Mouse (Mus musculus): ENCODE results near the gene Vwa5b2.

The Vwa5b2 gene

GRCm38 (mm10) chr16:20610501-20611356 is 21.5 kb downstream of the Vwa5b2 start:
- no peak for DNase-seq (ENCODE audit: low spot score)

- DNase-seq (ENCODE audit: low spot score): no peak
Observed at GRCm38 (mm10) chr16:20611357-20612227, 22.3 kb downstream of the Vwa5b2 start, which contains the start of the genes Eef1akmt4, Gm49333 and Alg3. TSS of gene Eef1akmt4 (plus strand) at chr16:20611593. TSS of gene Gm49333 (plus strand) at chr16:20611610. TSS of gene Alg3 (minus strand) at chr16:20611735.

- no peak for DNase-seq (ENCODE audit: low spot score)
Observed at GRCm38 (mm10) chr16:20619541-20620398, 30.5 kb downstream of the Vwa5b2 start.

DNA sequence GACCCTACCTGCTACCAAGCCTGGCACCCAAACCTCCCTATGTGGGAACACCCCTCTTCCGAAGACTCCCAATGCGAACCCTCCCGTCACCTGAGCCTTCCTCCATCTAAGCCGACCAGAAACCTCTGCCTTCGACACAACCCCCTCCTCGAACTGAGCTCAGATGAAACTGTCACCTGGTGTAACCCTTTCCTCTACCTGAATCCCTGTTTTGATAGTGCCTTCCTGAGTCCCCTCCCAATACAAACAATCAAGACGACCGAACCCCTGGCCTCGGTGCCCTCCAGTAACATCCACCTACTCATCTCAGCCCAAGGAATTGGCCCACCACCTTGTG is 31.1 kb downstream of the Vwa5b2 start:
- DNase-seq (ENCODE audit: low spot score): no peak

GRCm38 (mm10) chr16:20620751-20621190 is 31.5 kb downstream of the Vwa5b2 start:
- no peak for DNase-seq (ENCODE audit: low spot score)

GRCm38 (mm10) chr16:20621191-20621990 is 32.1 kb downstream of the Vwa5b2 start, which contains the start of gene Camk2n2:
TSS of gene Camk2n2 (minus strand) at chr16:20621287.
- DNase-seq (ENCODE audit: low spot score): no peak

- DNase-seq (ENCODE audit: low spot score): no peak
Observed at GRCm38 (mm10) chr16:20621991-20622685, 32.9 kb downstream of the Vwa5b2 start.

- DNase-seq (ENCODE audit: low spot score): no peak
Observed at GRCm38 (mm10) chr16:20623211-20623610, 33.9 kb downstream of the Vwa5b2 start.

DNA sequence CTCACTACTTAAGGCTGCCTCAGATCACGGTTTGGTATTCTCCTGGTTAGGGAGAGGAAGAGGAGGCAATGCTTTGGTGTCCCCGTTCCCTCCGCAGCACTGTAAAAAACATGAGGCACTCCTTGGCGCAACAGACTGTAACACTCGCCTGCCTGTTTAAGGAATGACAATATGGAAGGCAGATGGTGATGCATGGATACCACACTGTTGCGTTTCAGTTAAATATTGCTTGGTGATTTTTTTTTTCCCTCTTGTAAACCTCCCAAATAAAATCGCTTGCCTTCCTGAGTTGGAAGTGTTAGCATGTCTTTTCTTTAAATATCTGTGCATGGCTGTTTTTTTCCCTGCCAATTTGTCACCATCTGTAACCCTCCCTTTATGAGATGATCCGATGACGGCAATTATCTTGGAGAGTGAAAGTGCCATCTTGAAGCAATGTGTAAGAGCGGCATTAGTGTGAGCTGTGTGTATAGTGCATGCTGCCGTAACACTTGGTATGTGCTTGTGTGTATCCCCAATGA is 39.7 kb downstream of the Vwa5b2 start:
- DNase-seq (ENCODE audit: low spot score): no peak

DNA sequence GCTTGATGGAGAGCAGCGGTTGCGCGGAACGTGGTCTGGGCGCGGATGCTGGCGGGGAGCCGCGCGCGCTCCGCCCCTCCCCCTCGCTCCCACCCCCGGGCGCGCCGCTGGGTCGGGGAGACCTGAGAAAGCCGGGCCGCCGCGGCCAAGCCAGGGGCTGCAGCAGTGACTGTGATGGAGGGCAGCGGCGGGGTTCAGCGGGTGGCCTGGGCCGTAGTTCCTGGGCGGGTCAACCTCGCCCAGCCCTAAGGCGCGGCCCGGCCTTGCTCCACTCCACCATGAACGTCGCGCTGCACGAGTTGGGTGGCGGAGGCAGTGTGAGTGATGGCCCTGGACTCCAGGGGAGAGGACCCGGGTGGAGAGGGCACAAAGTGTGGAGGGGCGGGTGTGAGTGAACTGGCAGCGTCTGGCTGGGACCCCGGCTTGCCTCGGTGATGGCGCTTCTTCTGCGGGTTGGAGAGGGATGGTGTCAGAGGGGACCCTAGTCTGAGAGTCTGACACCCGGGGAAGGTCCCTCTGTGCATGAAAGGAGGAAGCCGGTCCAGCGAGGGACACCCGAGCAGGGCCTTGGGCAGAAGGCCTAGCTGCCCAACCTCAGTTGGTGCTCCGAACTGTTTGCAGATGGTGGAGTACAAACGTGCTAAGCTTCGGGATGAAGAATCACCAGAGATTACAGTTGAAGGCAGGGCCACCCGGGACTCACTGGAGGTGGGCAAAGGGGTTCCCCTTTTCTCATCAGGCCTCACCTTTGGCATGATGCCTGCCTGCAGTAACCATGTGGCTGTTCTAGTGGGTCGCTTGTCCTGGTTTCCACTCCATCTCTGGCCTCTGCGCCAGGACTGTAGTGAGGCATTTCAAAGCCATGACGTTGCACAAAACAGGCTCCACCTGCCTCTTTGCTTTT is 40.7 kb downstream of the Vwa5b2 start, which contains the start of gene Ece2:
Ece2 (plus strand) TSS at position 98 of the 904 bp plus-strand sequence.
- DNase-seq (ENCODE audit: low spot score): no peak

DNA sequence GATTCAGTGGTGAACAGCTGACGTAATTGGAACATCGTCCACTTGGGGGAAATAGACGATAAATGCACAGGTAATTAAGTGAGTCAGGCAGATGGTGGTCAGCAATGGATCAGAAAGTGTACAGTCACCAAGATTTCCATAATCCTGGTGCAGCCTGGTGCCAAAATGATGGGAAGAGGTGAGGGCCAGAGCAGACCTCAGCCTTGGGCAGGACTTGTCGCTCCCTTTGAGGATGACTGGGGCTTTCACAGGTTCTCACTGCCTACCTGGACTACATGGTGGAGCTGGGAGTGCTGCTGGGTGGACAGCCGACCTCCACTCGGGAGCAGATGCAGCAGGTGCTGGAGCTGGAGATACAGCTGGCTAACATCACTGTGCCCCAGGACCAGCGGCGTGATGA is 48.1 kb downstream of the Vwa5b2 start:
- DNase-seq (ENCODE audit: low spot score): no peak

- no peak for DNase-seq (ENCODE audit: low spot score)
Observed at GRCm38 (mm10) chr16:20638367-20638766, 49.1 kb downstream of the Vwa5b2 start.

- peak; percentile 47 for DNase-seq (ENCODE audit: low spot score)
Observed at GRCm38 (mm10) chr16:20642161-20642560, 52.9 kb downstream of the Vwa5b2 start.

- DNase-seq (ENCODE audit: low spot score): no peak
Observed at GRCm38 (mm10) chr16:20643911-20644310, 54.6 kb downstream of the Vwa5b2 start.

DNA sequence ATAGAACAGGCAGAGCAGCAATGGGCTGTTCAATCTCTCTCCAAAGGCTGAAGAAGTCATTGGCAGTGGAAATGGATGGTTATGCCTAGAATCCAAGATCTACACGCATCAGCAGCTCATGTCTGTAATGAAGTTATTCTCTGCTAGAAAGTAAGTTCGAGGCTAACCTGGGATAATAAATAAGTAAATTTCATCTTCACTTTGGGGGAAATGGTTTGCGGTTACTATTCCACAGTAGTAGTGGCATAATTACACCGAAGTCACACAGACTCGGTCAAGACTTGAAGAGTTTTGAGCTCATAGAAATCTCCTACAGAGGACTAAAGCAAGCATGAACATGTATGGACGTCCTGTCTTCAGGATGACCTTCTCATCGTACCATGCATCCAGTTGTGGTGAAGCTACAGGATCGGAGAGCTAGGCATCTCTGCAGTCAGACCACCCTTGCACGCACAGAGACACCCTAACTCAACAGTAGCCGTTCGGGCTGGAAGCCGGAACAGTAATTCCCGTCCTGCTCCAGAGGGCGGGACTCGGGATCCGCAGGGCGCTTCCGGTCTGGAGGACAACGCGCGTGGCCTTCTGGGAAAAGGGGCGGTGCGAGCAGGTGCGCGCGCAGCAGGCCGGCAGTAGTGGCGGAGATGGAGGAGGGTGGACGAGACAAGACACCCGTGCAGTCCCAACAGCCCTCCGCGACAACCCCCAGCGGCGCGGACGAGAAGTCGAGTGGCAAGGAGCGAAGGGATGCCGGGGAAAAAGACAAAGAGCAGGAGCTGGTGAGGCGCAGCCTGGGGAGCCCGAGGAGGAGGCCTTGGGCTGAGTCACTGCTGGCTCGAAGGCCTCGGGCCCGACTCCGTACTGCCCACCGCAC is 62.0 kb downstream of the Vwa5b2 start, which contains the start of gene Psmd2:
Psmd2 (plus strand) TSS at position 577 of the 871 bp plus-strand sequence.
- DNase-seq (ENCODE audit: low spot score): peak; percentile 84

DNA sequence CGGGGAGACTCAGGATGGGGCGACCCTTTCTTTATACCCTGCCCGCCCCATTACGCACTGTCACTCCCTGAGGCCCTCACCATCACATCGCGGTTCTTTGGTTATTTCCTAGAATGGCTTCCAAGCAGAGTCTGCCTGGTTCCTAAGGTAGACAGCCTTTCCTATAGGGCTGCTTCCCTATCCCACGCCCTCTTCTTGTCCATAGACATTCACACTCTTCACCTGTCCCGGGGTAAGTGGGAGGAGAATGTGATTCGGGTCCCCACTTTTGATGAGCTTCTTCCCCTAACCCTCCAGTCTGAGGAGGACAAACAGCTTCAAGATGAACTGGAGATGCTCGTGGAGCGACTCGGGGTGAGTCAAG is 62.7 kb downstream of the Vwa5b2 start:
- no peak for DNase-seq (ENCODE audit: low spot score)

GRCm38 (mm10) chr16:20653315-20653714 is 64.0 kb downstream of the Vwa5b2 start:
- DNase-seq (ENCODE audit: low spot score): no peak

Measured in layer of hippocampus, adult 9-10 months (tissue).